Mouse (Mus musculus) liver, adult (tissue): ENCODE measurements around the gene Phgr1.

Experiments
- GATA4 ChIP-seq: IDR thresholded peaks from 2 replicates; pipeline ENCODE4 v1.6.1; 2014; ENCODE audit warnings: mild to moderate bottlenecking, low read length; ENCODE audit not compliant: insufficient replicate concordance

Gene Phgr1

GRCm38 (mm10) chr2:118813981-118814836, 41.6 kb downstream of the Phgr1 start, which contains the start of gene Knstrn:
Gene Knstrn (plus strand): TSS chr2:118814003.
- no peak for TF ChIP-seq GATA4

DNA sequence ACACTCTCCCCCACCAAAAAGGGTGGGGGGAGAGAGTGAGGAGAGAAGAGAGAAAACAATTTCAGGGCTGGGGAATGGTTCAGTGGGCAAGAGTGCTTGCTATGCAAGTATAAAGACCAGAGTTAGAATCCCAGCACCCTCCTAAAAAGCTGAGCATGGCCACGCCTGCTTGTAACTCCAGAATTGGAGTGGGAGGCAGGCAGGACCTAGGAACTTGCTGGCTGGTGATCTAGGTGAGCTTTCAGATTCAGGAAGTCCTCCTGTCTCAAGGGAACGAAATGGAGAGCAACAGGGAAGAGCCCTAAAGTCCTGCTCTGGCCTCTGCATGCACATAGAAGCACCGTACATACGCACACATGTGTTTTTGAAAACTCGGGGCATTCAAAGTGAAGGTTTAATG, 50.2 kb downstream of the Phgr1 start:
- no peak for TF ChIP-seq GATA4

GRCm38 (mm10) chr2:118824396-118824795, 51.8 kb downstream of the Phgr1 start:
- TF ChIP-seq GATA4: no peak
